Mouse (Mus musculus) liver, adult 10 weeks (tissue): ENCODE measurements around the gene Zfp182. TPM values are rescaled to one million over a fixed set of nuclear protein-coding genes. Genes with fewer than 3 reads are reported as not detected.

Experiments
- polyA plus RNA-seq: library from polyadenylated mRNA; stranded (reverse); fragments of 350-450 nt; fragmentation: Illumina TruSeq; extraction: RNeasy Lipid Tissue Mini Kit (QIAGEN cat#74804); gene quantifications from one replicate; pipeline ENCODE4 v1.2.3, GENCODE M21; 2014; ENCODE audit warnings: low read depth, low replicate concordance

Gene Zfp182
- 12.0 TPM for polyA plus RNA-seq

GRCm38 (mm10) chrX:21061866-21062543 is at the start of gene Zfp182:
Gene Zfp182 (minus strand): TSS chrX:21062316.

GRCm38 (mm10) chrX:21088983-21089866 is 27.1 kb upstream of the Zfp182 start, which contains the start of gene Zfp300:
Gene Zfp300 (minus strand): TSS chrX:21089527.

GRCm38 (mm10) chrX:21068106-21068505 is 6.0 kb upstream of the Zfp182 start, which contains the start of gene Spaca5:
Gene Spaca5 (plus strand): TSS chrX:21068406.

Other genes with a start within 250 kb of the Zfp182 start
- not detected for gene Timp1, start 192.2 kb downstream of the Zfp182 start, polyA plus RNA-seq
- gene Syn1, start 141.3 kb downstream of the Zfp182 start, polyA plus RNA-seq, result 0.11 TPM
- gene Cfp, start 130.8 kb downstream of the Zfp182 start, polyA plus RNA-seq, result 3.4 TPM
- gene Elk1, start 111.7 kb downstream of the Zfp182 start, polyA plus RNA-seq, result 3.3 TPM
- 28.8 TPM for gene Uxt, start 100.3 kb downstream of the Zfp182 start, polyA plus RNA-seq
- not detected for gene Spaca5, start 6.1 kb upstream of the Zfp182 start, polyA plus RNA-seq
- 0.16 TPM for gene Zfp300, start 27.2 kb upstream of the Zfp182 start, polyA plus RNA-seq
- not detected for gene Ssxa1, start 53.5 kb upstream of the Zfp182 start, polyA plus RNA-seq
- gene Gm21876, start 113.3 kb upstream of the Zfp182 start, polyA plus RNA-seq, result not detected